Mouse (Mus musculus): ENCODE measurements at regions not wholly inside any gene's neighbourhood (a gene's known extent, or its start where the extent isn't known, plus 50 kb on each side); places are given as distances from the start of the nearest gene placed in this dataset.

DNA sequence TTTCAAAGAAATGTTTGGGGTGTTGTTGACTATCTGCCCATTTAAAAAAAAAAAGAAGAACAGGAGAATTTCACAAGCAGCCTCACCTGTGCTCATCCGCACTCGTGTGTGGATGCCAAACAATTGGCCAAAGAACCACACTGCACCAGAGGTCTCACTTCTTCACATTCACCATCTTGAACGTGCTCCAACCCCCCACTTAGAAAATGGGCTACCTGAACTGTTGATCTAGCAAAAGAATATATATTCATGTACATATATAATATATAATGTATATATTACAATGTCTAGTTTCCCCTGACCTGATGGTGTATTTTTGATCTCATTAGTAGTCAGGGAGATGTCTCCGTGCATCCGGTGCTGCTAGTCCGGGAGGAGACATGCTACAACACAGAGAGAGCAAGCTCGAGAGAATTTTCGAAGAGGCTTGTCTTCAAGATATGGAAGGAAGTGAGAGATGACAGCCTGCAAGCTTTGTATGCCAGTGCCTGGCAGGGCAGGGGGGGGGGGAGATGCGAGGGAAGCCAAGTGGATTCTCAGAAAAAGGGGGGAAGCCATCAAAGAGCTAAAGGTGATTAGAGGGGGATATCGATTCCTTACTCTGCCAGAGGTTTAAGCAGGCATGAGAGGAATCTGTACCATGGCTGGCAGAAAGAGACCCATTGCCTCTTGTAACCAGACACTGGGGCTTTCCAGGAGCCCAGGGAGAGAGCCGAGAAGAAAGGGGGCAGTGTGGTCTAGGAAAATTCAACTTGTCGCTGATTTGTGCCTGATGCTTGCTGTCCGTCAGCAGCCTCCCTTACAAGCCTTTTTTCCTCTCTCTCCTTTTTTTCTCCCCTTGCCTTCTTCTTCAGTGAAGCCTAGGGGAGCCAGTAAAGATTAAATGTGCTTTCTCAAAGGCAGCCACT is 417.9 kb upstream of the Ubash3b start:
- TF ChIP-seq CTCF (IDR thresholded peaks at IDR 0.05; ENCODE audit: low read depth) (peak; percentile 32), EP300 (IDR thresholded peaks at IDR 0.05; ENCODE audit: low read depth) (no peak)
